Mouse (Mus musculus) stomach, postnatal 0 days (tissue): ENCODE measurements around the gene Oard1. TPM values are rescaled to one million over a fixed set of nuclear protein-coding genes. Genes with fewer than 3 reads are reported as not detected.

Experiments used
- ATAC-seq: fragments of 200-750 bp; cut with Nextera tagmentation; 2 replicates; pipeline ENCODE4 v1.8.0; 2017; ENCODE audit not compliant: low FRiP score, low TSS enrichment
- DNase-seq: peaks from one replicate; pipeline ENCODE4 v3.0.0-alpha.2; 2016; ENCODE audit warnings: low spot score
- H3K27ac ChIP-seq: fragments of 300-500 bp; sonication (generic); replicated peaks from 2 replicates; pipeline ENCODE4 v1.5.1; 2014; ENCODE audit warnings: mild to moderate bottlenecking, control low read depth
- H3K27me3 ChIP-seq: fragments of 300-500 bp; sonication (generic); 2 replicates; pipeline ENCODE4 v1.6.1; 2014; ENCODE audit warnings: low read length; ENCODE audit not compliant: control insufficient read depth, insufficient read depth
- H3K36me3 ChIP-seq: fragments of 300-500 bp; sonication (generic); 2 replicates; pipeline ENCODE4 v1.6.1; 2014; ENCODE audit warnings: low read length, mixed read lengths; ENCODE audit not compliant: control insufficient read depth, insufficient read depth
- H3K4me1 ChIP-seq: fragments of 300-500 bp; sonication (generic); replicated peaks from 2 replicates; pipeline ENCODE4 v1.6.1; 2014; ENCODE audit warnings: antibody characterized with exemption; ENCODE audit not compliant: control insufficient read depth, insufficient read depth
- H3K4me2 ChIP-seq: fragments of 300-500 bp; sonication (generic); replicated peaks from 2 replicates; pipeline ENCODE4 v1.6.1; 2014; ENCODE audit warnings: low read depth, mild to moderate bottlenecking, control low read depth, moderate library complexity
- H3K4me3 ChIP-seq: fragments of 300-500 bp; sonication (generic); 2 replicates; pipeline ENCODE4 v1.5.1; 2014; ENCODE audit warnings: low read depth, low read length, control low read depth
- H3K9ac ChIP-seq: fragments of 300-500 bp; sonication (generic); 2 replicates; pipeline ENCODE4 v1.6.1; 2014; ENCODE audit warnings: mild to moderate bottlenecking, low read length, control low read depth, mixed read lengths
- H3K9me3 ChIP-seq: fragments of 300-500 bp; sonication (generic); 2 replicates; pipeline ENCODE4 v1.6.1; 2016; ENCODE audit warnings: low read length; ENCODE audit not compliant: control insufficient read depth
- CTCF ChIP-seq: IDR thresholded peaks from 2 replicates; pipeline ENCODE4 v1.5.1; 2016; ENCODE audit warnings: antibody characterized with exemption, low read depth, mild to moderate bottlenecking, moderate library complexity
- EP300 ChIP-seq: optimal IDR thresholded peaks from 2 replicates; pipeline ENCODE3; 2016; ENCODE audit warnings: antibody characterized with exemption
- WGBS: fragments of 180-500 bp; shearing (Covaris S2); extraction: QIAGEN DNeasy Blood & Tissue Kit; methylation state at CpG from one replicate; pipeline ENCODE4 v1.1.7; 2014; 5-methylcytosine and 5-hydroxymethylcytosine counted together
- polyA plus RNA-seq: library from polyadenylated mRNA; unstranded; fragments of >200 nt; fragmentation: Nextera tagmentation; extraction: Ambion mirVana; gene quantifications from 2 replicates; pipeline ENCODE4 v1.2.1, GENCODE M21; 2015

The Oard1 gene
- polyA plus RNA-seq, 1 experiment from 2014 or later: 42.3 TPM

DNA sequence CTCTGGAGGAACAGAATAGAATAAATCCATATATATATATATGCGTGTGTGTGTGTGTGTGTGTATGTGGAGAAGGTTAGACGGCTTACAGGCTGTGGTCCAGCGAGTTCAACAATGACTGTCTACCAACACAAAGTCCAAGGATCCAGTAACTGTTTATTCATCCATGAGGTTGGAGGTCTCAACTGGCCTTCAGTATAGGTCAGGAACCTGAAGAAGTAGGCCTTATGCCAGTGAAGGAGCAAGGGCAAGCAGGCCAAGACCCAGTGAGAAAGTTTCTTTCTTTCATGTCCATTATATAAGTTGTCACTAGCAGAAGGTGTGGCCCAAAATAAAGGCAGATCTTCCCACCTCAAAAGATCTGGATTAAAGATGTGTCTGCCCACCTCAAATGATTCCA lies 7.1 kb upstream of the Oard1 start:
- no peaks in the 10 kb centered on the region for H3K4me1 ChIP-seq
- no peak overlapping the region for H3K9ac ChIP-seq
- no peak overlapping the region for H3K4me2 ChIP-seq
- H3K27me3 ChIP-seq: no peaks in the 10 kb centered on the region
- DNase-seq (no peak), ATAC-seq (no peak)
- H3K36me3 ChIP-seq: peaks cover 13% of the 10 kb centered on the region
- H3K27ac ChIP-seq: no peak overlapping the region
- TF ChIP-seq CTCF (no peak), EP300 (no peak)
- 86% methylated on average over 3 of the region's 3 CpGs for WGBS
- H3K9me3 ChIP-seq: no peaks in the 10 kb centered on the region
- H3K4me3 ChIP-seq: no peak overlapping the region

GRCm38 (mm10) chr17:48403848-48404247 lies 6.0 kb upstream of the Oard1 start:
- no peak overlapping the region for H3K9ac ChIP-seq
- no peak overlapping the region for H3K4me3 ChIP-seq
- no peak overlapping the region for H3K4me2 ChIP-seq
- H3K9me3 ChIP-seq: no peaks in the 10 kb centered on the region
- H3K36me3 ChIP-seq: peaks cover 6% of the 10 kb centered on the region
- 67% methylated on average over 2 of the region's 2 CpGs for WGBS
- H3K27me3 ChIP-seq: no peaks in the 10 kb centered on the region
- no peak for DNase-seq
- no peak overlapping the region for H3K27ac ChIP-seq
- peak; percentile 76 for ATAC-seq
- no peaks in the 10 kb centered on the region for H3K4me1 ChIP-seq
- TF ChIP-seq CTCF (no peak), EP300 (no peak)

DNA sequence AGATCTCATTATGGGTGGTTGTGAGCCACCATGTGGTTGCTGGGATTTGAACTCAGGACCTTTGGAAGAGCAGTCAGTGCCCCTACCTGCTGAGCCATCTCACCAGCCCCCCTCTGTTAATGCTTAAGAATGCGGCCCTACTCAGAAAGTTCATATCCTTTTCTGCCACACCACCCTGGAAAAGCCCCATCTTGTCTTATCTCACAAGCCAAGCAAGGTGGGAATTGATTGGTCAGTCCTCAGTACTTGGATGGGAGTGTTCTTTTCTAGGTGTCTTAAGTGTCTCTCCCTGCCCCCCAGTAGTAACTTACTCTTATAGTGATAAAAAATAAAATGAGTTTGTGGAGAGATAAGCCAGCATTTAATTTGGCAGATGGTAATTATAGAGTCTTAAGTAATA lies 5.1 kb upstream of the Oard1 start:
- Histone ChIP-seq H3K4me3 (no peak overlapping the region), H3K4me1 (no peaks in the 10 kb centered on the region), H3K4me2 (no peak overlapping the region), H3K27me3 (no peaks in the 10 kb centered on the region), H3K27ac (no peak overlapping the region), H3K36me3 (peaks cover 2% of the 10 kb centered on the region; the same call in 1 of the 2 replicates), H3K9ac (no peak overlapping the region), H3K9me3 (no peaks in the 10 kb centered on the region)
- ATAC-seq: no peak
- TF ChIP-seq CTCF (no peak), EP300 (no peak)
- DNase-seq: no peak
- WGBS: 89% methylated on average over 1 of the region's 1 CpGs

DNA sequence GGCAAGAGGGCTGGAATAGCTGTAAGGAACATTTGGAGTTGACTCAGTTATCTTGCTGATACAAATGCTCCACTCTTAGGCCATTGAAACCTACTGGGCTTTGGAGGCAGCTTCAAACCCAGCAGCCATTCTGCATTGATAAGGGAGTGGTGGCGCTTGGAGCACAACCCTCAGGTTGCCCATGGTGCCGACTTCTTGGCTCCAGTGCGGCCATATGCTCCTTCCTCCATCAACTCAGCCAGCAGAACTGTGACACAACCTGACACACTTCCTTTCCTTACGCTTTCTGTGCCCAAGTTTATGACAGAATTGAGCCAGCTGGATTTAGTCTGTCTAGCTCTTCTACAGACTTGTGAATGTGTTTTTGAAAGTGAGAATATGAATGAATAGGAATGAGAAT lies 2.7 kb upstream of the Oard1 start:
- Histone ChIP-seq H3K4me1 (peaks cover 2% of the 10 kb centered on the region; the same call in 1 of the 2 replicates), H3K4me2 (no peak overlapping the region), H3K4me3 (no peak overlapping the region), H3K9me3 (no peaks in the 10 kb centered on the region), H3K36me3 (no peaks in the 10 kb centered on the region; the same call in 1 of the 2 replicates), H3K9ac (no peak overlapping the region), H3K27ac (no peak overlapping the region), H3K27me3 (no peaks in the 10 kb centered on the region)
- ATAC-seq (no peak), DNase-seq (no peak)
- 76% methylated on average over 4 of the region's 4 CpGs for WGBS
- TF ChIP-seq EP300: no peak
- no peak for TF ChIP-seq CTCF

GRCm38 (mm10) chr17:48407910-48408525 lies 1.8 kb upstream of the Oard1 start:
- H3K4me3 ChIP-seq: peak overlapping the region; percentile 80
- DNase-seq (no peak), ATAC-seq (no peak)
- H3K9me3 ChIP-seq: no peaks in the 10 kb centered on the region
- TF ChIP-seq CTCF (no peak), EP300 (no peak)
- H3K27me3 ChIP-seq: no peaks in the 10 kb centered on the region
- H3K4me1 ChIP-seq: peaks cover 2% of the 10 kb centered on the region; the same call in 1 of the 2 replicates
- no peaks in the 10 kb centered on the region; the same call in 1 of the 2 replicates for H3K36me3 ChIP-seq
- H3K4me2 ChIP-seq: peak overlapping the region; percentile 77
- WGBS: 3% methylated on average over 8 of the region's 8 CpGs
- H3K27ac ChIP-seq: peak overlapping the region; percentile 100
- peak overlapping the region; percentile 99 for H3K9ac ChIP-seq

GRCm38 (mm10) chr17:48408526-48409291 lies 1.1 kb upstream of the Oard1 start:
- peak; percentile 34 for ATAC-seq
- DNase-seq: peak; percentile 84
- no peaks in the 10 kb centered on the region for H3K9me3 ChIP-seq
- peaks cover 2% of the 10 kb centered on the region; the same call in 1 of the 2 replicates for H3K4me1 ChIP-seq
- WGBS: under 1% methylated on average over 45 of the region's 47 CpGs
- H3K4me3 ChIP-seq: peak overlapping the region; percentile 80
- peaks cover 2% of the 10 kb centered on the region; the same call in 1 of the 2 replicates for H3K36me3 ChIP-seq
- peak overlapping the region; percentile 99 for H3K9ac ChIP-seq
- no peaks in the 10 kb centered on the region for H3K27me3 ChIP-seq
- no peak for TF ChIP-seq EP300
- TF ChIP-seq CTCF: no peak
- H3K27ac ChIP-seq: peak overlapping the region; percentile 100
- H3K4me2 ChIP-seq: peak overlapping the region; percentile 77
